Mouse (Mus musculus): ENCODE measurements around the gene Fcho2. TPM values are rescaled to one million over a fixed set of nuclear protein-coding genes. Genes with fewer than 3 reads are reported as not detected.

Gene Fcho2
- polyA plus RNA-seq, 1 experiment, result 7.8 TPM

DNA sequence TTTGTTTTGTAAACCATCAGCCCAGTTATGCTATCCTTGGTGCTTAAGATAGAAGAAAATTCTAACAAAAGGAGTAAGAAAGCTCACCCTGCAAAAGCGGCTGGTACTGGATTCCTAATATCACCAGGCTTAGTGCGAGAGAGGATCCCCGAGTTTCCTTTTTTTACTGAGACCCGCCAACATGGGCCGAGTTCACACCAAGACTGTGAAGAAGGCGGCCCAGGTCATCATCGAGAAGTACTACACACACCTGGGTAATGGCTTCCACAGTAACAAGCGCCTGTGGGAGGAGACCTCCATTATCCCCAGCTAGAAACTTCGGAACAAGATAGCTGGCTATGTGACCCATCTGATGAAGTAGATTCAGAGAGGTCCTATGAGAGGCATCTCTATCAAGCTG is 1.3 kb upstream of the Fcho2 start:
- DNase-seq (ENCODE audit: low read depth in 1 of 2, low spot score in 2 of 2), result no peak
- H3K27ac ChIP-seq (ENCODE audit: insufficient read depth, low read length), result no peak overlapping the region
- peaks cover 2% of the 10 kb centered on the region; the same call in 1 of the 2 replicates for H3K4me1 ChIP-seq (ENCODE audit: control insufficient read depth, insufficient read depth, insufficient read length)
- TF ChIP-seq CTCF (IDR thresholded peaks at IDR 0.05; ENCODE audit: extremely low read depth, insufficient read depth, insufficient read length, insufficient replicate concordance), result no peak
- no peak for TF ChIP-seq POLR2A (IDR thresholded peaks at IDR 0.05; ENCODE audit: low read depth, low read length)
- WGBS, result 90% methylated on average over 9 of the region's 9 CpGs
- H3K4me3 ChIP-seq (ENCODE audit: extremely low read depth, insufficient read depth, insufficient read length), result no peak overlapping the region
- H3K36me3 ChIP-seq (ENCODE audit: control insufficient read depth, insufficient read depth, low read length), result no peaks in the 10 kb centered on the region
- no peaks in the 10 kb centered on the region for H3K27me3 ChIP-seq (ENCODE audit: control insufficient read depth, insufficient read depth, low read length)

DNA sequence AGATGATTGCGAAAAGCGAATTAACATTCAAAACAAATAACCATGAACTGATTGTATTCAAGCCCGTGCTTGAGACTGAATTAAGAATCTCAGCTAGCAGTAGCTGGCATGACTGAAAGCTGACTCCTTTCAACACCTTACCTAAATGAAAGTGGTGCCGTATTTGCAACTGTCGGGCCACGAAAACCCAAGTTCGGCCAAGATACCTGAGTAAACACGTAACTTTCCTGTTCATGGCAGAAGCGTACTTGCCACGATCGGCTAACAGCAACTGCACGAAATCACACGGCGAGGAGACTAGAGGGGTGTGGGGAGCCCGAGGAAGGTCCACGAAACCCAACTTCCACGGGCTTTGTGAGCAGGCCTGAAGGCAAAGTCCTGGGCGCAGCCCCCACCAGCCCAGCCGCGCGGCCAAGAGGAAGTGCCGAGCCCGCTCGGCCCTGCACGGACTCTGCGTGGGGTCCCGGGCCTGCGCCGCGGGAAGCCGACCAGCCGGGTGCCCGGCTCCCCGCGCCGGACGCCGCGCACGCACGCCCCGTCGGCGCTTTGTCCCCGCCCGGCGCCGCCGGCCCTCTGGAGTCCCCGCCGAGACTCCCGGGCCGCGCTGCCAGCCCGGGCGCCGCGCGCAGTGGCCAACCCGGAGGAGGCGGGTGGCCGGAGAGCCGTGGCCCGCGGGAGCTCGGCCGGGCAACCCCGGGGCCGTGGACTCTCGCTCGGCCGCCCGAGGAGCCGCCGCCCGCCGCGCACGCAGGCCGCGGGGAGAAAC is 791 bp downstream of the Fcho2 start:
- WGBS, result under 1% methylated on average over 80 of the region's 81 CpGs
- peak; percentile 25 to 43 for DNase-seq (ENCODE audit: low read depth in 1 of 2, low spot score in 2 of 2)
- H3K36me3 ChIP-seq (ENCODE audit: control insufficient read depth, insufficient read depth, low read length), result no peaks in the 10 kb centered on the region
- peak overlapping the region; percentile 86 for H3K27ac ChIP-seq (ENCODE audit: insufficient read depth, low read length)
- TF ChIP-seq CTCF (IDR thresholded peaks at IDR 0.05; ENCODE audit: extremely low read depth, insufficient read depth, insufficient read length, insufficient replicate concordance), result no peak
- TF ChIP-seq POLR2A (IDR thresholded peaks at IDR 0.05; ENCODE audit: low read depth, low read length), result no peak
- H3K27me3 ChIP-seq (ENCODE audit: control insufficient read depth, insufficient read depth, low read length), result no peaks in the 10 kb centered on the region
- H3K4me1 ChIP-seq (ENCODE audit: control insufficient read depth, insufficient read depth, insufficient read length), result peaks cover 2% of the 10 kb centered on the region; the same call in 1 of the 2 replicates
- peak overlapping the region; percentile 73 for H3K4me3 ChIP-seq (ENCODE audit: extremely low read depth, insufficient read depth, insufficient read length)

DNA sequence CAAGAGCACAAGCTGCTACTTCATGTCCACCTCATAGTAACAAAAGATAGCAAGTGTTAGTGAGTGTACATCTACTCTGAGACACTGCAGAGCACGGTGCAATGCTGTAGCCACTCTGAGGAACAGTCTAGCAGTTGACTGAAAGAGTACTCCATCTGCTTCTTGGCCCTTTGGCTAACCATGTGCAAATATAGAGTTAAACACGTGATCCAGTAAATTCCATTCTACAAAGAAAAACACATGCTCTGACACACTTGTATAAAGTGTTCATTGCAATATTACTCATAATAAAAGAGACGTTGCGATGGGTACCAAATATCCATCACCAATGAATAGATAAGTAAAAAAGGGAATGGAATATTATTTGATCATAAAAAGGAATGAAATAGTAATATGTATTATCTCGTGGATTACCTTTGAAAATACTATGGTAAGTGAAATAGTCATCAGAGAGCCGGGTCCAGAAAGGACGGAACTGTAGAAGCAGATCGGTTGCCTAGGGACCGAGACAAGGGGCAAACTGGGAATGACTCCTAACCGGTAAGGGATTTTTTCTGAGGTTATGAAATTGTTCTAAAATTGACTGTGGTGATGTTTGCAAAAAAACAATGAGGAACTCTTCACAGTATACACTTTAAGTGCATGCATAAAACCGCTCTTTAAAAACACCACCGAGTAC is 1.5 kb downstream of the Fcho2 start:
- H3K36me3 ChIP-seq (ENCODE audit: control insufficient read depth, insufficient read depth, low read length), result no peaks in the 10 kb centered on the region
- DNase-seq (ENCODE audit: low read depth in 1 of 2, low spot score in 2 of 2), result no peak
- peak overlapping the region; percentile 86; the same call in 1 of the 2 replicates for H3K27ac ChIP-seq (ENCODE audit: insufficient read depth, low read length)
- WGBS, result 15% methylated on average over 12 of the region's 12 CpGs
- no peaks in the 10 kb centered on the region for H3K27me3 ChIP-seq (ENCODE audit: control insufficient read depth, insufficient read depth, low read length)
- TF ChIP-seq POLR2A (IDR thresholded peaks at IDR 0.05; ENCODE audit: low read depth, low read length) (no peak), CTCF (IDR thresholded peaks at IDR 0.05; ENCODE audit: extremely low read depth, insufficient read depth, insufficient read length, insufficient replicate concordance) (no peak)
- peaks cover 2% of the 10 kb centered on the region; the same call in 1 of the 2 replicates for H3K4me1 ChIP-seq (ENCODE audit: control insufficient read depth, insufficient read depth, insufficient read length)
- H3K4me3 ChIP-seq (ENCODE audit: extremely low read depth, insufficient read depth, insufficient read length), result peak overlapping the region; percentile 73

DNA sequence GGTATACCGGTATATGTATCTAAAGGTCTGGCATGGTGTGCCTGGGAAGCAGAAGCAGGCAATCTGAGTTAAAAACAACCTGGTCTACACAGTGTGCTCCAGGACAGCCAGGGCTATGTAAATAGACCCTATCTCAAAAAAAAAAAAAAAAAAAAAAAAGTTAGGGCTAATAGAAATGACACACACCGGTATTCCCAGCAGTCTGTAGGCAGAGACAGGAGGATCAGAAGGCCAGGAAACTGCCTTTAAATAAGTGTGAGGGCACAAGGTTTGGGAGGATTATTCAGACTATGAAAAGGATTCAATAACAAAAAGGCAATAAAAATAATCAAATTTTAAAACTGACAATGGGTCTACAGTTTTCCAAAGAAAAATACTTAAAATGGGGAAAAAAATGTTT is 2.1 kb downstream of the Fcho2 start:
- WGBS, result 63% methylated on average over 2 of the region's 2 CpGs
- Histone ChIP-seq H3K4me1 (ENCODE audit: control insufficient read depth, insufficient read depth, insufficient read length) (peaks cover 2% of the 10 kb centered on the region; the same call in 1 of the 2 replicates), H3K27ac (ENCODE audit: insufficient read depth, low read length) (no peak overlapping the region), H3K4me3 (ENCODE audit: extremely low read depth, insufficient read depth, insufficient read length) (no peak overlapping the region), H3K36me3 (ENCODE audit: control insufficient read depth, insufficient read depth, low read length) (no peaks in the 10 kb centered on the region), H3K27me3 (ENCODE audit: control insufficient read depth, insufficient read depth, low read length) (no peaks in the 10 kb centered on the region)
- DNase-seq (ENCODE audit: low read depth in 1 of 2, low spot score in 2 of 2), result no peak
- no peak for TF ChIP-seq POLR2A (IDR thresholded peaks at IDR 0.05; ENCODE audit: low read depth, low read length)
- TF ChIP-seq CTCF (IDR thresholded peaks at IDR 0.05; ENCODE audit: extremely low read depth, insufficient read depth, insufficient read length, insufficient replicate concordance), result no peak

DNA sequence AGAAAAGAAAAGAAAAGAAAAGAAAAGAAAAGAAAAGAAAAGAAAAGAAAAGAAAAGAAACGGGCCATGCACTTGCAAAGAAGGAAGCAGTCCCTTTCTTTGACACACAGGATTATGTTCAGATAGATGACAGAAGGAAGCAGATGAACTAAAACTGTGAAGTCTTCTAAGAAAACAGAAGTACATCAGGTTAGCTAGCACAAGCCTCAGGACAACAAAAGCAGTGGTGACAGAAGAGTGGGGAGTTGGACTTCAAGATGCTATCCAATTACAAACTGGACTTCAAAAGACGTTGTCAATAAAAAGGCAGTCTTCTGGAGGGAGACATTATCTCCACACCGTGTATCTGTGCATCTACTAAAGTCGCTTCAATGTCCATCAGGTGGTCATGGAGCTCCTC is 3.0 kb downstream of the Fcho2 start:
- no peak overlapping the region for H3K4me3 ChIP-seq (ENCODE audit: extremely low read depth, insufficient read depth, insufficient read length)
- H3K27me3 ChIP-seq (ENCODE audit: control insufficient read depth, insufficient read depth, low read length), result no peaks in the 10 kb centered on the region
- no peak for DNase-seq (ENCODE audit: low read depth in 1 of 2, low spot score in 2 of 2)
- WGBS, result 45% methylated on average over 4 of the region's 4 CpGs
- TF ChIP-seq POLR2A (IDR thresholded peaks at IDR 0.05; ENCODE audit: low read depth, low read length) (no peak), CTCF (IDR thresholded peaks at IDR 0.05; ENCODE audit: extremely low read depth, insufficient read depth, insufficient read length, insufficient replicate concordance) (no peak)
- peaks cover 2% of the 10 kb centered on the region; the same call in 1 of the 2 replicates for H3K4me1 ChIP-seq (ENCODE audit: control insufficient read depth, insufficient read depth, insufficient read length)
- H3K36me3 ChIP-seq (ENCODE audit: control insufficient read depth, insufficient read depth, low read length), result no peaks in the 10 kb centered on the region
- H3K27ac ChIP-seq (ENCODE audit: insufficient read depth, low read length), result no peak overlapping the region

DNA sequence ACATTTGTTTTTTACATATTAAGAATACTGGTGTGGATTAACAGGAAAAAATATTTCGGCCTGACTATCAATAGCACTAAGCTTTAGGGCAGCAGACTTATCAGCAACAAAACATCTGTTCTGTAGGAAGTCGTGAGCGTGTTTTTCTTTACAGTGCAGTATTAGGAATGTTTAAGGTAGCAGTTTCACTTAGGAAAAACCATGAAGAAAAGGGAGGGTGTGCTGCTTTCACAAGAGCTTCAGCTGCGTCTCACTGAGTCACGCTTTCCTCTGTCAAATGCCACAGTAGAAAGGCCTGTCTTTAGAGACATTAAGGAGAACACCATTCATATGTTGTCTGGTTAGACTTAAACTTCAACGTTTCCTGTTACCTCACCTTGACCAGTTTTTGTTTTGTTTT is 5.1 kb downstream of the Fcho2 start:
- Histone ChIP-seq H3K4me3 (ENCODE audit: extremely low read depth, insufficient read depth, insufficient read length) (no peak overlapping the region), H3K36me3 (ENCODE audit: control insufficient read depth, insufficient read depth, low read length) (no peaks in the 10 kb centered on the region), H3K27ac (ENCODE audit: insufficient read depth, low read length) (no peak overlapping the region; the same call in 1 of the 2 replicates), H3K27me3 (ENCODE audit: control insufficient read depth, insufficient read depth, low read length) (no peaks in the 10 kb centered on the region), H3K4me1 (ENCODE audit: control insufficient read depth, insufficient read depth, insufficient read length) (peaks cover 2% of the 10 kb centered on the region; the same call in 1 of the 2 replicates)
- no peak for TF ChIP-seq CTCF (IDR thresholded peaks at IDR 0.05; ENCODE audit: extremely low read depth, insufficient read depth, insufficient read length, insufficient replicate concordance)
- WGBS, result 31% methylated on average over 6 of the region's 6 CpGs
- DNase-seq (ENCODE audit: low read depth in 1 of 2, low spot score in 2 of 2), result no peak
